Mouse (Mus musculus) CD4-positive, CD25-positive, alpha-beta regulatory T cell, adult 9 weeks (primary cell): Measurements from ENCODE around the gene Olfr342. TPM values are rescaled to one million over a fixed set of nuclear protein-coding genes. Genes with fewer than 3 reads are reported as not detected.

Source experiments
- polyA plus RNA-seq: library from polyadenylated mRNA; unstranded; fragments of 100-300 nt; shearing (Covaris generic); gene quantifications from one replicate; pipeline ENCODE4 v1.2.1, GENCODE M21; 2017

Gene Olfr342
- polyA plus RNA-seq = not detected

GRCm38 (mm10) chr2:36524698-36525097 is at the start of gene Olfr342:
Gene Olfr342, plus strand, starts transcription at chr2:36524998.

GRCm38 (mm10) chr2:36482368-36482767 is 42.4 kb upstream of the Olfr342 start, which contains the start of gene Olfr341:
Gene Olfr341, minus strand, starts transcription at chr2:36482468.

DNA sequence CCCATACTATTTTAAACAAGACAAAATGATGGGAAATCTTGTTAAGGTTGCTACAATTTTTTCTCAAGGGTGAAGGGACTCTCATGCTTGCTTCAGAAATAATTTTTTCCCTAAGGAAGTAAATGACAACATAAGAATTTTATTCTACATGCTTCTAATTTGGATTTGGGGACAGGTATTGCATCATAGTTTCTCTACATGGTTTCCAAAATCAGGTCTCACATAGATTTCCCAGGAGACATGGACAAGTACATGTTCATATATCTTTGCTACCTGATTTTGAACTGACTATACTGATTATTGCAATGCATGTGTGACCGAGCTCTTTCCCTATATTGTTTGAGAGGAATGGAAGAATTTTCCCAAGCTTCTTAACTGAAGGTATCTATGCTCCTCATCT is 41.6 kb downstream of the Olfr342 start, which contains the start of gene Olfr344:
Gene Olfr344 (plus strand): TSS at position 301 of the 400 bp plus-strand sequence.

Other genes starting within 250 kb of the Olfr342 start
- 0.15 TPM for gene Olfr338, start 151.5 kb upstream of the Olfr342 start, polyA plus RNA-seq
- not detected for gene Olfr339, start 106.1 kb upstream of the Olfr342 start, polyA plus RNA-seq
- gene Olfr340, start 72.4 kb upstream of the Olfr342 start, polyA plus RNA-seq = not detected
- gene Olfr341, start 42.5 kb upstream of the Olfr342 start, polyA plus RNA-seq = 0.05 TPM
- gene Olfr344, start 41.7 kb downstream of the Olfr342 start, polyA plus RNA-seq = not detected
- not detected for gene Olfr345, start 115.0 kb downstream of the Olfr342 start, polyA plus RNA-seq
- gene Olfr346, start 160.8 kb downstream of the Olfr342 start, polyA plus RNA-seq = not detected
- gene Olfr347, start 206.9 kb downstream of the Olfr342 start, polyA plus RNA-seq = not detected